Mouse (Mus musculus): ENCODE measurements around the gene Tbx10. TPM values are rescaled to one million over a fixed set of nuclear protein-coding genes. Genes with fewer than 3 reads are reported as not detected.

Tbx10 gene
- polyA plus RNA-seq, 1 experiment = 0.06 TPM

- TF ChIP-seq POLR2A (IDR thresholded peaks at IDR 0.05; ENCODE audit: borderline replicate concordance, extremely low read depth, low read depth, low read length) = peak; percentile 86; the same call in 1 of the 2 replicates
- TF ChIP-seq CTCF (IDR thresholded peaks at IDR 0.05; ENCODE audit: insufficient read depth, low read length) = peak; percentile 64
- peaks cover 3% of the 10 kb centered on the region for H3K4me1 ChIP-seq (ENCODE audit: control insufficient read depth, insufficient read depth, low read length)
- 1% methylated on average over 45 of the region's 45 CpGs for WGBS
- peak within 1 kb of the TSS; percentile 75 for H3K4me3 ChIP-seq (replicated peaks; ENCODE audit: extremely low read depth, low read depth, low read length)
- peak; percentile 94 for DNase-seq
These were observed 20.0 kb downstream of the Tbx10 start, which contains the start of gene Ndufv1 for GRCm38 (mm10) chr19:4012432-4013022. TSS of gene Ndufv1 (minus strand) at chr19:4012806.

- H3K4me3 ChIP-seq (replicated peaks; ENCODE audit: extremely low read depth, low read depth, low read length) = peak overlapping the region; percentile 45
- DNase-seq = no peak
- TF ChIP-seq CTCF (IDR thresholded peaks at IDR 0.05; ENCODE audit: insufficient read depth, low read length) (no peak), POLR2A (IDR thresholded peaks at IDR 0.05; ENCODE audit: borderline replicate concordance, extremely low read depth, low read depth, low read length) (no peak)
- peaks cover 3% of the 10 kb centered on the region for H3K4me1 ChIP-seq (ENCODE audit: control insufficient read depth, insufficient read depth, low read length)
- WGBS = 18% methylated on average over 9 of the region's 9 CpGs
These were observed 20.5 kb downstream of the Tbx10 start for GRCm38 (mm10) chr19:4013066-4013465.

- Histone ChIP-seq H3K4me1 (ENCODE audit: control insufficient read depth, insufficient read depth, low read length) (peaks cover 3% of the 10 kb centered on the region), H3K4me3 (replicated peaks; ENCODE audit: extremely low read depth, low read depth, low read length) (no peak overlapping the region)
- TF ChIP-seq CTCF (IDR thresholded peaks at IDR 0.05; ENCODE audit: insufficient read depth, low read length) = no peak
- TF ChIP-seq POLR2A (IDR thresholded peaks at IDR 0.05; ENCODE audit: borderline replicate concordance, extremely low read depth, low read depth, low read length) = no peak
- no peak for DNase-seq
These were observed 22.2 kb downstream of the Tbx10 start for GRCm38 (mm10) chr19:4014802-4015201.

GRCm38 (mm10) chr19:4015635-4016034 lies 23.1 kb downstream of the Tbx10 start:
- DNase-seq = no peak
- 61% methylated on average over 5 of the region's 5 CpGs for WGBS
- no peak overlapping the region for H3K4me3 ChIP-seq (replicated peaks; ENCODE audit: extremely low read depth, low read depth, low read length)
- TF ChIP-seq CTCF (IDR thresholded peaks at IDR 0.05; ENCODE audit: insufficient read depth, low read length) (no peak), POLR2A (IDR thresholded peaks at IDR 0.05; ENCODE audit: borderline replicate concordance, extremely low read depth, low read depth, low read length) (no peak)
- peaks cover 3% of the 10 kb centered on the region for H3K4me1 ChIP-seq (ENCODE audit: control insufficient read depth, insufficient read depth, low read length)

- no peak for DNase-seq
- TF ChIP-seq POLR2A (IDR thresholded peaks at IDR 0.05; ENCODE audit: borderline replicate concordance, extremely low read depth, low read depth, low read length) (no peak), CTCF (IDR thresholded peaks at IDR 0.05; ENCODE audit: insufficient read depth, low read length) (no peak)
These were observed 25.5 kb downstream of the Tbx10 start for GRCm38 (mm10) chr19:4017921-4018587.

GRCm38 (mm10) chr19:4018743-4019583 lies 26.4 kb downstream of the Tbx10 start:
- whole genome bisulfite sequencing = 16% methylated on average over 18 of the region's 18 CpGs
- Histone ChIP-seq H3K4me1 (ENCODE audit: control insufficient read depth, insufficient read depth, low read length) (no peaks in the 10 kb centered on the region), H3K4me3 (replicated peaks; ENCODE audit: extremely low read depth, low read depth, low read length) (no peak overlapping the region)
- TF ChIP-seq POLR2A (IDR thresholded peaks at IDR 0.05; ENCODE audit: borderline replicate concordance, extremely low read depth, low read depth, low read length) (no peak), CTCF (IDR thresholded peaks at IDR 0.05; ENCODE audit: insufficient read depth, low read length) (peak; percentile 85)
- DNase-seq = peak; percentile 73

More at GRCm38 (mm10) chr19:4017921-4018587, 25.5 kb downstream of the Tbx10 start:
- Histone ChIP-seq H3K4me1 (ENCODE audit: control insufficient read depth, insufficient read depth, low read length) (peaks cover under 1% of the 10 kb centered on the region; the same call in 1 of the 2 replicates), H3K4me3 (replicated peaks; ENCODE audit: extremely low read depth, low read depth, low read length) (no peak overlapping the region)
- WGBS = 55% methylated on average over 10 of the region's 10 CpGs

GRCm38 (mm10) chr19:4023185-4023584 lies 30.6 kb downstream of the Tbx10 start:
- 37% methylated on average over 7 of the region's 7 CpGs for WGBS
- Histone ChIP-seq H3K4me3 (replicated peaks; ENCODE audit: extremely low read depth, low read depth, low read length) (no peak overlapping the region), H3K4me1 (ENCODE audit: control insufficient read depth, insufficient read depth, low read length) (no peaks in the 10 kb centered on the region)
- DNase-seq = no peak
- no peak for TF ChIP-seq POLR2A (IDR thresholded peaks at IDR 0.05; ENCODE audit: borderline replicate concordance, extremely low read depth, low read depth, low read length)
- TF ChIP-seq CTCF (IDR thresholded peaks at IDR 0.05; ENCODE audit: insufficient read depth, low read length) = no peak

GRCm38 (mm10) chr19:4027576-4027975 lies 35.0 kb downstream of the Tbx10 start:
- DNase-seq = no peak
- TF ChIP-seq CTCF (IDR thresholded peaks at IDR 0.05; ENCODE audit: insufficient read depth, low read length) (no peak), POLR2A (IDR thresholded peaks at IDR 0.05; ENCODE audit: borderline replicate concordance, extremely low read depth, low read depth, low read length) (no peak)
- H3K4me1 ChIP-seq (ENCODE audit: control insufficient read depth, insufficient read depth, low read length) = no peaks in the 10 kb centered on the region
- H3K4me3 ChIP-seq (replicated peaks; ENCODE audit: extremely low read depth, low read depth, low read length) = no peak overlapping the region

GRCm38 (mm10) chr19:4032668-4033067 lies 40.1 kb downstream of the Tbx10 start:
- H3K4me1 ChIP-seq (ENCODE audit: control insufficient read depth, insufficient read depth, low read length) = peaks cover 6% of the 10 kb centered on the region; the same call in 1 of the 2 replicates
- TF ChIP-seq CTCF (IDR thresholded peaks at IDR 0.05; ENCODE audit: insufficient read depth, low read length) (no peak), POLR2A (IDR thresholded peaks at IDR 0.05; ENCODE audit: borderline replicate concordance, extremely low read depth, low read depth, low read length) (no peak)
- no peak for DNase-seq
- no peak overlapping the region for H3K4me3 ChIP-seq (replicated peaks; ENCODE audit: extremely low read depth, low read depth, low read length)
- 60% methylated on average over 7 of the region's 7 CpGs for WGBS
